Mouse (Mus musculus): ENCODE data around the gene Gbp5. TPM values are rescaled to one million over a fixed set of nuclear protein-coding genes. Genes with fewer than 3 reads are reported as not detected.
"Not testable (repeated sequence)": the region's sequence is repeated elsewhere in the genome, so short reads cannot be mapped to it uniquely, and the experiment has no call there.

Gene Gbp5
- polyA plus RNA-seq, 1 experiment from 2014 or later, result 0.17 TPM

GRCm38 (mm10) chr3:142497123-142497841 lies 3.5 kb downstream of the Gbp5 start:
- 0 out of 2 replicates have a peak overlapping the region, but pooled peaks have one; percentile 5 for H3K4me3 ChIP-seq

GRCm38 (mm10) chr3:142498941-142499340 lies 5.2 kb downstream of the Gbp5 start:
- no peaks in the 10 kb centered on the region for H3K4me1 ChIP-seq
- H3K36me3 ChIP-seq, result no peaks in the 10 kb centered on the region
- no peak for ATAC-seq
- H3K27me3 ChIP-seq (replicated peaks), result no peaks in the 10 kb centered on the region
- no peak overlapping the region for H3K9ac ChIP-seq
- H3K4me3 ChIP-seq, result no peak overlapping the region
- no peak overlapping the region for H3K27ac ChIP-seq
- H3K4me2 ChIP-seq, result no peak overlapping the region
- no peaks in the 10 kb centered on the region for H3K9me3 ChIP-seq (replicated peaks)
- 76% methylated on average over 5 of the region's 5 CpGs for WGBS (ENCODE audit: insufficient replicate concordance)

More at GRCm38 (mm10) chr3:142497123-142497841, 3.5 kb downstream of the Gbp5 start:
- ATAC-seq, result no peak
- Histone ChIP-seq H3K36me3 (no peaks in the 10 kb centered on the region), H3K4me2 (peak overlapping the region; percentile 37), H3K9me3 (replicated peaks) (no peaks in the 10 kb centered on the region), H3K4me1 (no peaks in the 10 kb centered on the region), H3K9ac (no peak overlapping the region), H3K27ac (no peak overlapping the region), H3K27me3 (replicated peaks) (no peaks in the 10 kb centered on the region)
- 61% methylated on average over 15 of the region's 15 CpGs for WGBS (ENCODE audit: insufficient replicate concordance)

- Histone ChIP-seq H3K9me3 (replicated peaks) (no peaks in the 10 kb centered on the region), H3K4me3 (no peak overlapping the region), H3K9ac (no peak overlapping the region), H3K4me1 (peaks cover 3% of the 10 kb centered on the region; the same call in 1 of the 2 replicates), H3K27me3 (replicated peaks) (no peaks in the 10 kb centered on the region; the same call in 1 of the 2 replicates), H3K4me2 (no peak overlapping the region), H3K36me3 (no peaks in the 10 kb centered on the region), H3K27ac (no peak overlapping the region)
- ATAC-seq, result no peak
- WGBS (ENCODE audit: insufficient replicate concordance), result 63% methylated on average over 3 of the region's 3 CpGs
Observed at GRCm38 (mm10) chr3:142528116-142528515, 34.3 kb downstream of the Gbp5 start.

- Histone ChIP-seq H3K4me1 (peaks cover 3% of the 10 kb centered on the region; the same call in 1 of the 2 replicates), H3K36me3 (no peaks in the 10 kb centered on the region), H3K4me3 (peak overlapping the region; percentile 65), H3K9me3 (replicated peaks) (no peaks in the 10 kb centered on the region), H3K4me2 (peak overlapping the region; percentile 85), H3K9ac (no peak overlapping the region), H3K27me3 (replicated peaks) (no peaks in the 10 kb centered on the region; the same call in 1 of the 2 replicates), H3K27ac (no peak overlapping the region)
- no peak for ATAC-seq
- WGBS (ENCODE audit: insufficient replicate concordance), result 38% methylated on average over 2 of the region's 2 CpGs
Observed at GRCm38 (mm10) chr3:142529597-142529996, 35.8 kb downstream of the Gbp5 start.

GRCm38 (mm10) chr3:142530087-142530953 lies 36.5 kb downstream of the Gbp5 start, which contains the start of gene Gbp7:
Gene Gbp7 (plus strand): TSS chr3:142530342.
- 3% methylated on average over 30 of the region's 30 CpGs for WGBS (ENCODE audit: insufficient replicate concordance)
- Histone ChIP-seq H3K4me2 (peak within 1 kb of the TSS; percentile 85), H3K36me3 (no peaks in the 10 kb centered on the region), H3K9me3 (replicated peaks) (no peaks in the 10 kb centered on the region), H3K27ac (no peak within 1 kb of the TSS), H3K4me3 (peak within 1 kb of the TSS; percentile 65), H3K27me3 (replicated peaks) (no peaks in the 10 kb centered on the region; the same call in 1 of the 2 replicates), H3K4me1 (peaks cover 3% of the 10 kb centered on the region; the same call in 1 of the 2 replicates), H3K9ac (peak within 1 kb of the TSS; percentile 59)
- ATAC-seq, result peak; percentile 59

- H3K9ac ChIP-seq, result no peak overlapping the region
- no peak overlapping the region for H3K4me3 ChIP-seq
- 62% methylated on average over 3 of the region's 3 CpGs for WGBS (ENCODE audit: insufficient replicate concordance)
- no peaks in the 10 kb centered on the region for H3K36me3 ChIP-seq
- no peaks in the 10 kb centered on the region; the same call in 1 of the 2 replicates for H3K27me3 ChIP-seq (replicated peaks)
- H3K9me3 ChIP-seq (replicated peaks), result no peaks in the 10 kb centered on the region
- H3K4me1 ChIP-seq, result peaks cover 3% of the 10 kb centered on the region; the same call in 1 of the 2 replicates
- H3K4me2 ChIP-seq, result no peak overlapping the region
- ATAC-seq, result 0 out of 2 replicates have a peak, but pooled peaks have one; percentile 24
- no peak overlapping the region for H3K27ac ChIP-seq
Observed at GRCm38 (mm10) chr3:142531595-142531994, 37.8 kb downstream of the Gbp5 start.

- no peak overlapping the region for H3K4me3 ChIP-seq
- no peak overlapping the region for H3K9ac ChIP-seq
- H3K27me3 ChIP-seq (replicated peaks), result no peaks in the 10 kb centered on the region; the same call in 1 of the 2 replicates
- no peaks in the 10 kb centered on the region for H3K36me3 ChIP-seq
- WGBS (ENCODE audit: insufficient replicate concordance), result 65% methylated on average over 3 of the region's 3 CpGs
- peaks cover 3% of the 10 kb centered on the region; the same call in 1 of the 2 replicates for H3K4me1 ChIP-seq
- H3K4me2 ChIP-seq, result no peak overlapping the region
- H3K27ac ChIP-seq, result no peak overlapping the region
- H3K9me3 ChIP-seq (replicated peaks), result no peaks in the 10 kb centered on the region
- ATAC-seq, result no peak
Observed at GRCm38 (mm10) chr3:142533185-142533584, 39.4 kb downstream of the Gbp5 start.

GRCm38 (mm10) chr3:142535667-142536066 lies 41.9 kb downstream of the Gbp5 start:
- Histone ChIP-seq H3K9ac (no peak overlapping the region), H3K4me1 (no peaks in the 10 kb centered on the region; the same call in 1 of the 2 replicates), H3K4me2 (no peak overlapping the region), H3K27ac (no peak overlapping the region), H3K4me3 (no peak overlapping the region), H3K9me3 (replicated peaks) (no peaks in the 10 kb centered on the region), H3K36me3 (no peaks in the 10 kb centered on the region), H3K27me3 (replicated peaks) (no peaks in the 10 kb centered on the region; the same call in 1 of the 2 replicates)
- 61% methylated on average over 1 of the region's 1 CpGs for WGBS (ENCODE audit: insufficient replicate concordance)
- no peak for ATAC-seq

- WGBS (ENCODE audit: insufficient replicate concordance), result 75% methylated on average over 6 of the region's 6 CpGs
- no peak for ATAC-seq
- H3K4me2 ChIP-seq, result no peak overlapping the region
Observed at GRCm38 (mm10) chr3:142541391-142541790, 47.6 kb downstream of the Gbp5 start.

GRCm38 (mm10) chr3:142542776-142543175 lies 49.0 kb downstream of the Gbp5 start:
- not testable (repeated sequence) for H3K9ac ChIP-seq; H3K27ac ChIP-seq; H3K4me2 ChIP-seq; H3K27me3 ChIP-seq (replicated peaks); H3K36me3 ChIP-seq; H3K9me3 ChIP-seq (replicated peaks); H3K4me3 ChIP-seq; ATAC-seq; H3K4me1 ChIP-seq
- 79% methylated on average over 12 of the region's 12 CpGs for WGBS (ENCODE audit: insufficient replicate concordance)

More at GRCm38 (mm10) chr3:142541391-142541790, 47.6 kb downstream of the Gbp5 start:
- no peak overlapping the region for H3K4me3 ChIP-seq
- H3K27me3 ChIP-seq (replicated peaks), result no peaks in the 10 kb centered on the region
- H3K36me3 ChIP-seq, result no peaks in the 10 kb centered on the region
- H3K4me1 ChIP-seq, result no peaks in the 10 kb centered on the region
- no peak overlapping the region for H3K27ac ChIP-seq
- H3K9me3 ChIP-seq (replicated peaks), result no peaks in the 10 kb centered on the region
- H3K9ac ChIP-seq, result no peak overlapping the region

GRCm38 (mm10) chr3:142546690-142547089 lies 52.9 kb downstream of the Gbp5 start:
- WGBS (ENCODE audit: insufficient replicate concordance), result 56% methylated on average over 3 of the region's 3 CpGs
- Histone ChIP-seq H3K4me2 (no peak overlapping the region), H3K9ac (no peak overlapping the region), H3K27me3 (replicated peaks) (no peaks in the 10 kb centered on the region), H3K36me3 (no peaks in the 10 kb centered on the region), H3K4me1 (no peaks in the 10 kb centered on the region), H3K9me3 (replicated peaks) (no peaks in the 10 kb centered on the region), H3K27ac (no peak overlapping the region), H3K4me3 (no peak overlapping the region)
- ATAC-seq, result no peak
